Mouse (Mus musculus): ENCODE data around the gene 4930578G10Rik.

- no peak for TF ChIP-seq CTCF (IDR thresholded peaks at IDR 0.05; ENCODE audit: borderline replicate concordance, insufficient read depth, low read depth, low read length)
- no peak for TF ChIP-seq POLR2A (IDR thresholded peaks at IDR 0.05; ENCODE audit: borderline replicate concordance, insufficient read depth, low read length)
Observed at GRCm38 (mm10) chr4:42888806-42889205, 153.5 kb downstream of the 4930578G10Rik start.
